Mouse (Mus musculus): ENCODE data around the gene Zfhx3.

The Zfhx3 gene

DNA sequence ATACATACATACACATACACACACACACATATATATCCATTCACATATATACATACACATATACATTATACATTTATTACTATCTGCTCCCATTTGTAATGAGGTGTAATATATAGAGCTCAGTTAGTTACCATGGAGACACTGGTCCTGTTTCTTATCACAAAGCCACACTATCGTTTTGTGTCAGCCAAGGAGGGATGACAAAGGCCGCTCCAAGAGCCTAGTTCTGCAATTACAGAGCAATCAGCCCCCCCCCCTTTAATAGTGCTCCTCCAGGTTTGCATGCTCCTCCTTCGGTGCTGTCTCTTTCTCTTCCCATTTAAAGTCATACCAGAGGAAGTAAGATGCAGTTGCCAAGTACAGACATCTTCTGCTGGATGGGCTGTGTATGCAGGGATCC lies 1054.9 kb downstream of the Zfhx3 start:
- DNase-seq (ENCODE audit: low spot score in 2 of 2) = no peak

DNA sequence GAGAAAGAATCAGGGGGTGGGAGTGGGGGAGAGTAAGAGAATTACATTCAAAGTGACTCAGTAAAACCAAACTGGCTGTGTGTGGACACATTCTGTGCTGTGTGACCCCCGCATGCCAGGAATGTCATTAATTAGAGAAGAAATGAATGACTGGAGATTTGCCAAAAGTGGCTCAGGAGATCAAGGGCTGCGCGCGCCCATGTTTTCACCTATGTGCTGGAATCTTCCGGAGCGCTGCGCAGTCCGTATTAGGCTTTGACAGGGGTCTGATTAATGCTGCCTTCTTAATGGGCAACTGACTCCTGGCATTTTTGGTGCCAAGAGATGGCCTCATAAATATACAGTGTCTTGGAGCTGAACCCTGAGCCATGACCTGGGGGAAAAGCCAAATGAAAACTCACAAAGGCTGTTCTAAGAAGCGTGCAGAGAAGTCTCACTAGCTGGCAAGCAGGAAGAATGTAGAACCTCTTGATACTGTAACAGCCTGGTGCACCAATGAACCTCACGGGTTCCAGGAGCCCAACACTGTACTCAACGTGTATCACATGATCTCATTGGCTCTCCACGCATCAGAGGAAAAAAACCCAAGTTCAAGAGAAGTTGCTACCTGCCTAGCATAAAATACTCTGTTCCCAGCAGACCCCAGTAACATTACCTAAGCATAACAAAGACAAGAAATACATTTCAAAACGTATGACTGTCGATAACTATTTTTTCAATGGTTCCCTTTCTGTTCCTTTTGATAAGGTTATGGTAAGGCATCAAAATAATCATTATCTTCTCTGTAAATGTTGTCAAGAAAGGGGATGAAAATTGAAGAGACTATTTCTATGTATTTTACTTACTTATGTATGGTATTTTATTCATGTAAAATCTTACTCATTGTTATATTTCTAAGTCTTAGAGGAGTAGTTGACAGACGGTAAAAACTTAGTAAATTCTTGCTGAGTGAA lies 1057.1 kb downstream of the Zfhx3 start:
- DNase-seq (ENCODE audit: low spot score in 2 of 2) = peak in 1 of 2 experiments; percentile 46

DNA sequence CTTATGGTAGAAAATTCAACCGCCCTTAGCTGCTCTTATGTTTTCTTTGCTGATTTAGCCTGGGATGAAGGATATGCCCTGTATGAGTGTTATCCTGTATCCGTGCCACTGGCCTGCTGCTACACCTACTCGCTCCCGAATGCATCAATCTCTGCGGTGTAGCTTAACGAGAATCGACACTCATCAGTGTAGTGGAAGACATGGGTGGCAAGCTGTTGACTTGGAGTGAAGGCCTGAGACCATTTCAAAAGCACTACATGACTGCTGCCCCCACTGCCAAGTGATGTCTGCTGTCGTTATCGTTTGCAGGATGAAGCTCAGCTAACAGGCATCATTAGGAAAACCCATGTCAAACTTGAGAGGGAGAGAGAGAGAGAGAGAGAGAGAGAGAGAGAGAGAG lies 1058.6 kb downstream of the Zfhx3 start:
- DNase-seq (ENCODE audit: low spot score in 2 of 2) = no peak

- DNase-seq (ENCODE audit: low spot score in 2 of 2) = peak in 1 of 2 experiments; percentile 41
Observed at GRCm38 (mm10) chr8:109001923-109002322, 1059.5 kb downstream of the Zfhx3 start.

GRCm38 (mm10) chr8:109006986-109007385 lies 1064.5 kb downstream of the Zfhx3 start:
- DNase-seq (ENCODE audit: low spot score in 2 of 2) = no peak

All from spleen, postnatal 4 days (tissue).